Mouse (Mus musculus) intestine, embryonic 16.5 days (tissue): ENCODE results near the gene Sh3glb2. TPM values are rescaled to one million over a fixed set of nuclear protein-coding genes. Genes with fewer than 3 reads are reported as not detected.
A peak's percentile ranks its signal among the peaks of the same experiment; 100 is the strongest.

Experiments used
- ATAC-seq: fragments of 200-750 bp; cut with Nextera tagmentation; 2 replicates; pipeline ENCODE4 v1.8.0; 2017; ENCODE audit warnings: moderate TSS enrichment, moderate library complexity
- H3K27ac ChIP-seq: fragments of 300-500 bp; sonication (generic); 2 replicates; pipeline ENCODE4 v1.5.1; 2014; ENCODE audit warnings: mild to moderate bottlenecking, low read length
- H3K27me3 ChIP-seq: fragments of 300-500 bp; sonication (generic); replicated peaks from 2 replicates; pipeline ENCODE4 v1.6.1; 2014; ENCODE audit warnings: low read length, control low read depth, mixed read lengths; ENCODE audit not compliant: control insufficient read depth, insufficient read depth
- H3K36me3 ChIP-seq: fragments of 300-500 bp; sonication (generic); 2 replicates; pipeline ENCODE4 v1.6.1; 2014; ENCODE audit warnings: low read length, control low read depth; ENCODE audit not compliant: control insufficient read depth, insufficient read depth
- H3K4me1 ChIP-seq: fragments of 300-500 bp; sonication (generic); 2 replicates; pipeline ENCODE4 v1.6.1; 2014; ENCODE audit warnings: low read length, control low read depth, mixed read lengths; ENCODE audit not compliant: control insufficient read depth, insufficient read depth
- H3K4me2 ChIP-seq: fragments of 300-500 bp; sonication (generic); 2 replicates; pipeline ENCODE4 v1.6.1; 2014; ENCODE audit warnings: low read depth, low read length, control low read depth
- H3K4me3 ChIP-seq: fragments of 300-500 bp; sonication (generic); 2 replicates; pipeline ENCODE4 v1.5.1; 2014; ENCODE audit warnings: mild to moderate bottlenecking, low read length
- H3K9ac ChIP-seq: fragments of 300-500 bp; sonication (generic); 2 replicates; pipeline ENCODE4 v1.6.1; 2014; ENCODE audit warnings: low read depth, low read length
- H3K9me3 ChIP-seq: fragments of 300-500 bp; sonication (generic); 2 replicates; pipeline ENCODE4 v1.6.1; 2016; ENCODE audit warnings: low read length, control low read depth; ENCODE audit not compliant: control insufficient read depth
- WGBS: fragments of 180-500 bp; shearing (Covaris S2); extraction: QIAGEN DNeasy Blood & Tissue Kit; methylation state at CpG from one replicate; pipeline ENCODE4 v1.1.7; 2014; 5-methylcytosine and 5-hydroxymethylcytosine counted together
- polyA plus RNA-seq: library from polyadenylated mRNA; unstranded; fragments of >200 nt; fragmentation: Nextera tagmentation; extraction: Ambion mirVana; gene quantifications from 2 replicates; pipeline ENCODE4 v1.2.1, GENCODE M21; 2015

Sh3glb2 gene
- polyA plus RNA-seq, 1 experiment from 2014 or later: 71.4 TPM

DNA sequence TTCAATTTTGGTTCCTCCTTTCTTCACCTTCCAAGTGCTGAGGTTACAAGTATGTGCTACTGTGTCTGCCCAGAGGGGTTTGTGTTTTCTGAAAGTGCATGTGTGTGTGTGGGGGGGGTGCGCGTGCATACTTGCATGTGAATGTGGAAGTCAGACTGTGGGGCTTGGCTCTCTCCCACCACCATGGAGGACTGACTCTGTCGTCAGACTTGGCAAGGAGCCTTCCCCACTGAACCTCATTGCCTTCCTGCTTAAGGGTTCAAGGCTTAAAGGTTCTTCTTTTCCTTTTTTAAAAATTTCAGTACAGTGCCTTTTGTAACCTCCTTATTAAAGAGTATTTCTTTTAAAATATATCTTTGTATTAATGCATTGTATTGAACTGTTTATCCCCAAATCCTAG lies 30.3 kb downstream of the Sh3glb2 start:
- Histone ChIP-seq H3K27me3 (no peaks in the 10 kb centered on the region), H3K4me3 (no peak overlapping the region), H3K4me2 (no peak overlapping the region), H3K27ac (no peak overlapping the region), H3K4me1 (no peaks in the 10 kb centered on the region), H3K36me3 (peaks cover 28% of the 10 kb centered on the region), H3K9ac (no peak overlapping the region), H3K9me3 (no peaks in the 10 kb centered on the region)
- ATAC-seq: no peak
- WGBS: 86% methylated on average over 3 of the region's 3 CpGs

DNA sequence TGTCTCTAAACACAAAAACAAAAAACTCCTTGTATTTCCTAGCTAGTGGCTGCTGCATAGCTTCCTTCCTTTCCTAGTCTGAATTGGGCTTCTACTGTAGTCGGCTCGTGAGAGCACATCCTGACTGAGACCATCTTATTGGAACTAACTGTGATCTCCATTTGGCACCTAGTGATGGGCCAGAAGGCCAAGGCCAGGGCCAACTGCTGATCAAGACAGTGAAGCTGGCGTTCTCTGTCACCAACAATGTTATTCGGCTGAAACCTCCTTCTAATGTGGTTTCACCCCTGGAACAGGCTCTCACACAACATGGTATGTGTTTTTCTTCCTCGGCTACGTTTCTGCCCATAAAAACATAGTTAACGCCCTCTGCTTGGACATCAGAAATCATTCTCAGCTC lies 31.9 kb downstream of the Sh3glb2 start:
- H3K9me3 ChIP-seq: no peaks in the 10 kb centered on the region
- H3K27ac ChIP-seq: no peak overlapping the region
- no peak overlapping the region for H3K9ac ChIP-seq
- peaks cover 23% of the 10 kb centered on the region for H3K36me3 ChIP-seq
- no peak for ATAC-seq
- 87% methylated on average over 7 of the region's 7 CpGs for WGBS
- H3K4me3 ChIP-seq: no peak overlapping the region
- no peak overlapping the region for H3K4me2 ChIP-seq
- no peaks in the 10 kb centered on the region for H3K27me3 ChIP-seq
- no peaks in the 10 kb centered on the region for H3K4me1 ChIP-seq

DNA sequence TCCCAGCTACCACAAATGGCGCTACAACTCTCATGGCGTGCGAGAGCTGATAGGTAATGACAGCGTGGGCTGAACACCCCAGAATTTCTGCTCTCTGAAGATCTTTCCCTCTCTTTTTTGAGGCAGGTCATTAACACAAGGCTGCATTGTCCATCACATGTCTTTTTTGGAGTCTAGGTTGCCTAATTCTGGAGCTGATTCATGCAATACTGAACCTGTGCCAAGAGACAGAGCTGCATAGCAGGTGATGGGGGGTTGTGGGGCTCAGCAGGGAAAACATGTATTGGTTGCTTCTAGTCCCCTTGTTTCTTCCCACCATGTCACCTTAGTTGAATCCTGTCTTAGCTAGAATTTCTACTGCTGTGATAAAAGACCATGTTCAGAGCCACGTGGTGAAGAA lies 33.8 kb downstream of the Sh3glb2 start:
- Histone ChIP-seq H3K27ac (no peak overlapping the region), H3K36me3 (peaks cover 27% of the 10 kb centered on the region), H3K27me3 (no peaks in the 10 kb centered on the region), H3K9me3 (no peaks in the 10 kb centered on the region), H3K4me2 (no peak overlapping the region), H3K4me3 (no peak overlapping the region), H3K9ac (no peak overlapping the region), H3K4me1 (no peaks in the 10 kb centered on the region)
- no peak for ATAC-seq
- 91% methylated on average over 5 of the region's 5 CpGs for WGBS

DNA sequence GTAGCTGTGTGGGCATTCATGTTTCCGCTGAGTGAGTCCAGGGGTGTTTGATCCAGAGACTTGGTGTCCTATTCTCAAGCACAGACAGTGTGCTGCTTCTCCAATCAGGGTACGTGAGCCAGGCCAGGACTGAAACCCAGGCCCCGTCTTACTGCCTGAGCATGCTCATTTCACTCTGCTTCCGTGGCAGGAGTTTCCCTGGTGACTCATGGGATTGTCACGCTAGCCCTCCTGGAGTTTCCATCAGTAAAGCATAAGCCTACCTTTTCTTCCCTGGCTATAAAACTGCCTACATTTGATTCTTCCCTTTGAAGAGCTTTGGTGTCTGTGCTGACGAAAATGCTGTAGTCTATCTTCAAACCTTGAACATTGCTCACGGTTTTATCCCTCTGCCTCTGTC lies 36.0 kb downstream of the Sh3glb2 start:
- Histone ChIP-seq H3K36me3 (peaks cover 25% of the 10 kb centered on the region), H3K4me3 (no peak overlapping the region), H3K9me3 (no peaks in the 10 kb centered on the region), H3K4me2 (no peak overlapping the region), H3K27ac (no peak overlapping the region), H3K9ac (no peak overlapping the region), H3K4me1 (no peaks in the 10 kb centered on the region), H3K27me3 (no peaks in the 10 kb centered on the region)
- WGBS: 89% methylated on average over 7 of the region's 7 CpGs
- no peak for ATAC-seq

DNA sequence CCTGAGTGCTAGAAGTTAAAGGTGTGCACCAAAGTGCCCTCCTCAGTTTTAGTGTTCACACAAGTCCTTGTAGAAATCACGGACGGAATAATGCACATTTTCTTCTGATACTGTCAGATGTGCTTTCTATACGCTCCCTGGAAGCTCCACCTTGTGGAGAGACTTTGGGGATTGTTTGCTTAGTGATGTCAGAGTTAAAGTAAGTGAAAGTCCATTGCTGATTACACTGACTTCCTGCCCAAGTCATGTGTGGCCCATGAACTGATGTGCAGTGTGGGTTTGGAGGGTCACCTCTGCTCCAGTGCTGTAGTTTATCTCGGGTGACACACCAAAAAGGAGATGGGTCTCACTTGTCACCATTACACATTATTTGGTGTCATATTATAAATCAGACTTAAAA lies 39.9 kb downstream of the Sh3glb2 start:
- Histone ChIP-seq H3K9me3 (no peaks in the 10 kb centered on the region), H3K36me3 (peaks cover 24% of the 10 kb centered on the region), H3K4me2 (no peak overlapping the region), H3K27me3 (no peaks in the 10 kb centered on the region), H3K4me1 (no peaks in the 10 kb centered on the region), H3K4me3 (no peak overlapping the region), H3K27ac (no peak overlapping the region), H3K9ac (no peak overlapping the region)
- ATAC-seq: peak; percentile 55
- 69% methylated on average over 4 of the region's 4 CpGs for WGBS

DNA sequence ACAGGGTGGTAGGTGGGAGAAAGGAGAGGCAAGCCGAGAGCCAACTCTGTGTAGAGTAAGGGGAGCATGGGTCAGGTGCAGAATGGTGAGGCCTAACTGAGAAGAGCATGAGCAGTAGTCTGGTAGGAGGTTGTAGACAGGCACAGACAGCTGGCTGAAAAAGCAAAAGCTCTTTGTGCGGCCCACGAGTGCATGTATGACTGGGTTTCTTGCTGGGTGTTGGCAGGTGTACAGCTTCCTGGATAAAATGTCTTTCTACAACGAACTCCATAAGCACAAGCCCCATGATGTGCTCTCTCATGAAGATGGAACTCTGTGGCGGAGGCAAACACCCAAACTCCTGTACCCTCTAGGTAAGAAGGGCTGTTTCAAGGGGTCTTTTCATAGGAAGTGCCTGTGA lies 42.2 kb downstream of the Sh3glb2 start:
- H3K4me1 ChIP-seq: no peaks in the 10 kb centered on the region
- no peaks in the 10 kb centered on the region for H3K27me3 ChIP-seq
- no peak for ATAC-seq
- H3K4me3 ChIP-seq: no peak overlapping the region
- H3K4me2 ChIP-seq: no peak overlapping the region
- no peak overlapping the region for H3K27ac ChIP-seq
- no peaks in the 10 kb centered on the region for H3K9me3 ChIP-seq
- no peak overlapping the region for H3K9ac ChIP-seq
- 91% methylated on average over 5 of the region's 5 CpGs for WGBS
- peaks cover 22% of the 10 kb centered on the region for H3K36me3 ChIP-seq

DNA sequence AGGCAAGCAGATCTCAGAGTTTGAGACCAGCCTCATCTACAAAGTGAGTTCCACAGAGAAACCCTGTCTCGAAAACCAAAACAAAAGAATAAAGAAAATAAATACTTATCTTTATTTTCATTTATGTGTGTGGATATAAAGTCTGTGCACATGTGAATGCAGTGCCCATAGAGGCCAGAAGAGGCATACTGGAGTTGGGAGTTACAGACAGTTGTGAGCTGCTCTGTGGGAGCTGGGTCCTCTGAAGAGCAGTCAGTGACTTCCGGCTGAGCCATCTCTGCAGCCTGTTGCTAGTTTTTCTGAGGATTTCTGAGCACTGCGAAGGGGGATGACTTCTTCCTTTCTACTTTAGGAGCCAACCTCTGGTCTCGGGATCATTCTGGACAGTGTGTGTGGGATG lies 43.0 kb downstream of the Sh3glb2 start:
- 96% methylated on average over 4 of the region's 4 CpGs for WGBS
- Histone ChIP-seq H3K4me3 (no peak overlapping the region), H3K9me3 (no peaks in the 10 kb centered on the region), H3K9ac (no peak overlapping the region), H3K36me3 (peaks cover 16% of the 10 kb centered on the region), H3K27ac (no peak overlapping the region), H3K4me2 (no peak overlapping the region), H3K27me3 (no peaks in the 10 kb centered on the region), H3K4me1 (no peaks in the 10 kb centered on the region)
- no peak for ATAC-seq

DNA sequence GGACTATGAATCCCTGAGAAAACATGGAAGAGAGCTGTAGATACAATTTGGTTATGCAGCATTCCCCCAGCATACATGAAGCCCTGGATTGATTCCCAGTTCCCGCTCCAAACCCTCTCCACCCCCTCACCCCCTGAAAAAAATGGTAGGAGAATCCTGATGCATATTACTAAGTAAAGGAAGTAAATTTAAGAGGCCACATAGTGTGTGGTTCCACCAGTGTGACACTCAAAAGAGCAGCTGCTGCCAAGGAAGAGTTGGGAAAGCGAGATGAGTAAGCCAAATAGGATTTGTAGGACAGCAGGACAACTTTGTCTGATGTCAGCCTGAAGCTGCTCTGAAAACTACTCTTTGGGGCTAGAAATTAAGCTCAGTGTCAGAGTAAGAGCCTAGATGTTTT lies 47.7 kb downstream of the Sh3glb2 start:
- Histone ChIP-seq H3K27me3 (no peaks in the 10 kb centered on the region), H3K4me3 (no peak overlapping the region), H3K4me2 (no peak overlapping the region), H3K9ac (no peak overlapping the region), H3K27ac (no peak overlapping the region), H3K9me3 (no peaks in the 10 kb centered on the region), H3K4me1 (no peaks in the 10 kb centered on the region), H3K36me3 (peaks cover 19% of the 10 kb centered on the region; the same call in 1 of the 2 replicates)
- ATAC-seq: no peak
- WGBS: 93% methylated on average over 2 of the region's 2 CpGs

DNA sequence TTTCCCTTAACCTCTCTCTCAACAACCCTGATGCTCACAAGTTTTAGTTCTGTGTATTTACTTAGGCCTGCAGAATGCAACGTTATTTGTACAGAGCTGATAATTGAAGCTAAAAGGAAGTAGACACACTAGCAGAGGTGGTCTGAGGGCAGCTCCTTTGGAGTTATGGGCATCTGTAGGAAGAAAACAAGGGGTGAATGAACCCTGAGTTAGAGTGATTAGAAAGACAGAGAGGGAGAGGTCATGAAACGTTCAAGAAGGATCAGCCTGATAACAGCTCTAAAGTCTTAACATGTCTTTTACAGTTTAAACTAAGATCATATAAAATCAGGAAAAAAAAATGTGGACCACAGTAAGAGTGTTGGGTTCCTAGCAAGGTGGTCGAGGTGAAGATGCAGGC lies 49.8 kb downstream of the Sh3glb2 start:
- Histone ChIP-seq H3K27me3 (no peaks in the 10 kb centered on the region), H3K4me3 (no peak overlapping the region), H3K4me2 (no peak overlapping the region), H3K9ac (no peak overlapping the region), H3K4me1 (no peaks in the 10 kb centered on the region), H3K27ac (no peak overlapping the region), H3K36me3 (peaks cover 27% of the 10 kb centered on the region; the same call in 1 of the 2 replicates), H3K9me3 (no peaks in the 10 kb centered on the region)
- 75% methylated on average over 3 of the region's 3 CpGs for WGBS
- ATAC-seq: no peak

DNA sequence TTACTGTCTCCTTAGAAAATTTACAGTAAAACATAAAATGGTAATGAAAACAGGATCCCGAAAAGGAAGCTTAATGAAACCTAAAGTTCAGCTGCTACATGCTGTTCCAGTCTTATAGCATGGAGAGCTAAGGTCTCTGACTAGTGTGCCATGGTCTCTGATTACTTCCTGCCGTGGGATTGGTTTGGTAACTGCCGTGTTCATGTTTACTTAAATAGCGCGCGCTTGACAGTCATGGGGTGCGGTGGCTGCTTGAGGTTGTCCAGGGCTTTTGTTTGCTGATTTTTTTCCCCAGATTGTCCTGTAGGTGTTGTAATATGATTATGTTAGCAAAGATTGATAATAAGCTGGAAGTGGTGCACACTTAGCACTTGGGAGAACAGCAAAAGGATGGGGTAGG lies 53.0 kb downstream of the Sh3glb2 start:
- no peak for ATAC-seq
- no peaks in the 10 kb centered on the region for H3K9me3 ChIP-seq
- no peak overlapping the region for H3K27ac ChIP-seq
- no peak overlapping the region for H3K9ac ChIP-seq
- no peak overlapping the region for H3K4me3 ChIP-seq
- no peaks in the 10 kb centered on the region for H3K4me1 ChIP-seq
- H3K36me3 ChIP-seq: peaks cover 23% of the 10 kb centered on the region; the same call in 1 of the 2 replicates
- H3K27me3 ChIP-seq: no peaks in the 10 kb centered on the region
- no peak overlapping the region for H3K4me2 ChIP-seq
- 82% methylated on average over 7 of the region's 7 CpGs for WGBS
